Mouse (Mus musculus) bone marrow macrophage, adult 2 months (primary cell): ENCODE measurements around the gene Rreb1.

Experiments
- CTCF ChIP-seq: IDR thresholded peaks from 2 replicates; pipeline ENCODE4 v1.5.1; 2012; ENCODE audit warnings: low read depth, mild to moderate bottlenecking, low read length, moderate library complexity
- POLR2A ChIP-seq: IDR thresholded peaks from 2 replicates; pipeline ENCODE4 v1.6.1; 2012; ENCODE audit warnings: mild to moderate bottlenecking, low read depth, low read length, borderline replicate concordance

DNA sequence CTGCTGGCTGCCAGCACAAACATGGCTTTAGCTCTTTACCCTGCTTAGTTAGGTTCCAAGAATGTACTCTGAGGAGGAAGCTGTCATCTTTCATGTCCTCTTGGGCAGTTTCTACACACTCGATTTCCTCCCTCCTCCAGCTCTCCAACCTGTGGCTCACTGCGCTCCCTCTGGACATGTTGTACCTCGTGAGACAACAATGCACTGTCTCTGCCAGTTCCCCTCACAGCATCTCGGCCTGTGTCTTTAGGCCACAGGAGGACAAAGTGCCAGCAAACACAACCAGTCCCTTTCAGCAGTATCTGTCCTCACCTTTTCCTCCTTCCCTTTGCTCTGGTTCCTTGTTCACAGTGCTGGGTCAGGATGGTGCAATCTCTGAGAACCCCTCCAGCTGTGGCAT is 155.9 kb downstream of the Rreb1 start:
- TF ChIP-seq CTCF (no peak), POLR2A (no peak)
